Mouse (Mus musculus) embryonic fibroblast, embryonic 13.5 days (primary cell): Measurements from ENCODE around the gene Banp. TPM values are rescaled to one million over a fixed set of nuclear protein-coding genes. Genes with fewer than 3 reads are reported as not detected.

ENCODE experiments used
- H3K27ac ChIP-seq: 2 replicates; pipeline ENCODE4 v1.5.1; 2012; ENCODE audit warnings: low read length, control low read depth, inconsistent platforms; ENCODE audit not compliant: insufficient read depth
- H3K4me1 ChIP-seq: 2 replicates; pipeline ENCODE4 v1.6.1; 2011; ENCODE audit warnings: low read length; ENCODE audit not compliant: control insufficient read depth, insufficient read depth
- H3K4me3 ChIP-seq: 2 replicates; pipeline ENCODE4 v1.5.1; 2011; ENCODE audit warnings: mild to moderate bottlenecking, control low read depth, low read length; ENCODE audit not compliant: insufficient read depth
- CTCF ChIP-seq: IDR thresholded peaks from 2 replicates; pipeline ENCODE4 v1.5.1; 2011; ENCODE audit warnings: mild to moderate bottlenecking, control low read depth, low read length, moderate library complexity, borderline replicate concordance; ENCODE audit not compliant: insufficient read depth
- POLR2A ChIP-seq: IDR thresholded peaks from 2 replicates; pipeline ENCODE4 v1.6.1; 2011; ENCODE audit warnings: low read depth, mild to moderate bottlenecking, control low read depth, low read length, moderate library complexity
- polyA plus RNA-seq: library from polyadenylated mRNA; stranded (reverse); fragments of >200 nt; gene quantifications from 2 replicates; pipeline ENCODE4 v1.2.4, GENCODE M21; 2011; ENCODE audit warnings: low read depth; ENCODE audit not compliant: missing spikeins, insufficient read length

Banp gene
- polyA plus RNA-seq, 1 experiment = 38.9 TPM

DNA sequence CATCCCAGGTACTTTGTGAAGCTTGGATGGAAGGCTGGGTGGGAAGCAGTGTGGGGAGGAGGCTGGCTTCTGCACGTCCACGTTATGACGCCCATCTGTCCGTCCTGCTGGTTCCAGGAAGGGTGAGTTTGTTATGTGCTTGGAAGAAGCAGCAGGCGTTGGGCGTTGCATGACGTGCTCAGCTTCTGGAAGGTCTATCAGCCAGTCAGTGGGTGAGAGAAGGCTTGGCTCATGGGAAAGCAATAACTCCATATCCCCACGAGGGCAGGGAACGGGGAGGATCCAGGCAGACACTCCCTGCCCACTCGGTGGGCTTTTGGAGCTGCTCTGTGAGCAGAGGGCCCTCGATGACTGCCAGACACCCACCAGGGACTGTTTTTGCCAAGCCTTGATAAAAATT is 119.7 kb downstream of the Banp start:
- no peak for TF ChIP-seq CTCF
- TF ChIP-seq POLR2A = no peak
- H3K27ac ChIP-seq = no peak overlapping the region
- H3K4me1 ChIP-seq = peaks cover 2% of the 10 kb centered on the region; the same call in 1 of the 2 replicates
- no peak overlapping the region for H3K4me3 ChIP-seq

DNA sequence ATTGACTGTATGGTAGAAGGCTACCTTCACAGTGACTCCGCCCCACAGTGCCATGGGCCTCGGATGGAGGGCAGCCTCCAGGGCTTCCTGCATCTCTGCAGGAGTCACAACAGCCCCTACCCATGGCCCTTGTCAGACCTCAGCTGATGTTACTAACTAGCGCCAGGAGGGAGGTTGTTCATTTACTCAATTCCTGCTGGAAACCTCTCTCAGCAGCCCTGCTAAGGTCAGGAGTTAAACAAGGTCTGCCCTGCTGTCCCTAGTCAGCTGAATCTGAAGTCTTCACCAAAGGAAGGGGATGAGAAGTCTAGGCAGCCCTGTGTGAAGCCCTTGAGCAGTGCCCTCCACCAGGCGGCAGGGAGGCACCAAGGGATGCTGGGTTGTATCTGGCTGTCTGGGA is 121.6 kb downstream of the Banp start:
- TF ChIP-seq POLR2A (no peak), CTCF (no peak)
- Histone ChIP-seq H3K4me3 (no peak overlapping the region), H3K27ac (no peak overlapping the region), H3K4me1 (no peaks in the 10 kb centered on the region)

DNA sequence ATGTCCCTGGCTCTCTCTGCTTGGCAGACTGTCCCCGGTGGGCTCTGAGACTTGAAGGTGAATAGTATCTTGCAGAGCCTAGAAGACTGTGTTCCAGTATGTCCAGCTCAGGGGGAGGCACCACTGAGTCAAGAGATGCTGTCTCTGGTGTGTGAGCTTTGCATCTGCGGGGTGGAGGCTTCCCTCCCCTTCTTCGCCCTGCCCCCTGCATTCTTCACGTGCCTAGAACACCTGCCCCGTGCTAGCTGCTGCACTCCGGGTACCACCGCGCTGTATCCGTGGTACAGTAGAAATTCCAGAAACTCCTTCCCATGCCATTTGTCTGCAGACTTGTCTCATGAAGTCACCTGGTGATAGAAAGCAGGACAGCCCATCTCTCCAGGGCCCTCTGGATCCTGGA is 124.4 kb downstream of the Banp start:
- Histone ChIP-seq H3K4me3 (no peak overlapping the region), H3K27ac (no peak overlapping the region), H3K4me1 (peaks cover 5% of the 10 kb centered on the region; the same call in 1 of the 2 replicates)
- TF ChIP-seq POLR2A = no peak
- TF ChIP-seq CTCF = no peak

DNA sequence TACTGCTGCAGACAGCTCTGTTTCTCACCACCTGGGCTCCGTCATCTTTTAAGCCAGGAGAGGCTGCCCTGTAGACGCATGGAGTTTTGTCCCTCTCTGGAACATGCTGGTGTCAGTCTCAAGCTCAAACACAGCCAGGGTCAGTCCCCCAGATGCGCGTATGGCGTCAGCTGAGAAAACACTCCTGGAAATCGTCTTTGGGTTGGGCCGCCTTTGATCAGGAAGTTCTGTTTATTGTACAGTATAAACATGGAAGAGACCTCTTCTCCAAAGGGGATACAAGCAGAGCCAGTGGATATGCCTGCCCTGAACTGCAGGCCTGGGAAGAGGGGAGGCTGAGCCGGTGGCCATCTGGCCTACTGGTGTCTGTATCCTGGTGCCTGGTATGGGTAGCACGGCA is 124.9 kb downstream of the Banp start:
- Histone ChIP-seq H3K4me3 (no peak overlapping the region), H3K4me1 (peaks cover 5% of the 10 kb centered on the region; the same call in 1 of the 2 replicates), H3K27ac (no peak overlapping the region)
- TF ChIP-seq POLR2A = no peak

DNA sequence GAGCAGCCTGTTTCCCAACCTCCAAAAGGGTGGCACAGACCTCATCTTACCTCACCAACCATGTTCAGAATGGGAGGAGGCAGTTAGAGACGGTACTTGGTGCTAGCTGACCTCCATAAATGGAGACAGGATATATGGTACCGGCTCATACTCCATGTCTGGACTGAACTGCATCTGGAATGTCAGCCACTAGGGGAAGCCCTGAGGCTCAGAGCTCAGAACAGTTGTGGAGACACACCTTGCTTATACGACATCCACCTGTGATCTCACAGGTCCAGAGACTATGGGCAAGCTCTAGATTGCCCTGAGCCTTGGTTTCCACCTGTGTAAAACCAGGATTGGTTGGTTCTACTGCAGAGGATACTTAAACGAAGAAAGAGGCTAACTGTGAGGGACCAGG is 125.4 kb downstream of the Banp start:
- H3K4me1 ChIP-seq = peaks cover 5% of the 10 kb centered on the region; the same call in 1 of the 2 replicates
- H3K4me3 ChIP-seq = no peak overlapping the region
- TF ChIP-seq CTCF = no peak
- H3K27ac ChIP-seq = no peak overlapping the region

DNA sequence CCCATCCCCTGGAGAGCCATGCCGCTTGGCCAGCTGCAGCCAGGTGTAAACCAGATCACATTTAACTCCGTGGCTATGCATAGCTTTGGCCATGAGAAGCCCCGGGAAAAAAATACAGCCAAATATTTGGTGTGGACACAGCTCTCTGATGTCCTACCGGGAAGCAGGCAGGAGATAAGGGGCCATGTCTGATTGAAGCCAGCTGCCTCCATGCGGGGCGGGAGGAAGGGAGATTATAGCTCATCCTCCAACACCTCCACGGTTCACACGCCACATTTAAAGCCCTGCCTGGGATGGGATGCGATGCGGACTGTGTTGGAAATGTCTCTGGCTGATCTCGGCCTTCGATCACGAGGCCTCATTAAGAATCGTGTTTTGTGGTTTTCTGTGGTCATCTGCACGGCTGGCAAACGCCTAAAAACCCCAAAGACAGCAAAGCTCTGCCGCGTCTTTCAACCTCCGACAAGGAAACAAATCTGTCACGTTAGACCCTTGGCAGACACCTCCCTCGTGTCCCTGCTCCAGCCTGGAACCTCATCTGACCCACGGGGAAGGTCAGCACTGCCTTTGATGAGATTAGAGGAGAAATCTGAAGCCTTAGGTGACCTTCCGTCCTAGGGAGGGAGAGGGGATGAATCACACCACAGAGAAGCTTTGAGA is 126.8 kb downstream of the Banp start:
- H3K4me1 ChIP-seq = peaks cover 5% of the 10 kb centered on the region; the same call in 1 of the 2 replicates
- H3K27ac ChIP-seq = no peak overlapping the region
- no peak overlapping the region for H3K4me3 ChIP-seq
- TF ChIP-seq CTCF (no peak), POLR2A (no peak)

DNA sequence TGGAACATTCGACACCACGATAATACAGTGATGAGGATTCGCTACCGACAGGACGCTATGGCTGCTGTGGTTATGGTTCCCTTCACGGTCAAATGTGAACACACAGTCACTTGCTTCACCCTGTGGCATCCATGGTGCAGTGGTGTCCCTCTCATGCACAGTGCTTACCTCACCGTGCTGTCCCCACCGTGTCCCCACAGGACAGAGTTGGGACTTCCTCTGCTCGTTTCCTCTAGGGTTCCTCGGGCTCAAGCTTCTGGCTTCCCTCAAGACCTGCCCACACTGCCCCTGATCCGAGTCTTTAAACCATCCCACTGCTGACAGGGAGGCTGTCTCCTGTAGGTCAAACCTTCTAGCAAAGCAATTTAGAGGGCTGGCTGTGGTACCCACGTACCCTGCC is 128.8 kb downstream of the Banp start:
- no peak for TF ChIP-seq POLR2A
- TF ChIP-seq CTCF = no peak
- no peak overlapping the region for H3K4me3 ChIP-seq
- H3K27ac ChIP-seq = no peak overlapping the region
- H3K4me1 ChIP-seq = peaks cover 5% of the 10 kb centered on the region; the same call in 1 of the 2 replicates

Other genes starting within 250 kb of the Banp start
- gene Jph3, start 220.1 kb upstream of the Banp start, polyA plus RNA-seq = not detected in 2 replicates
- gene Klhdc4, start 120.2 kb upstream of the Banp start, polyA plus RNA-seq = 21.1 and 26.4 TPM in 2 replicates
- gene Slc7a5, start 42.1 kb upstream of the Banp start, polyA plus RNA-seq = 125 and 185 TPM in 2 replicates
- 0.53 and 3.5 TPM in 2 replicates for gene Car5a, start 4.8 kb upstream of the Banp start, polyA plus RNA-seq